Mouse (Mus musculus): ENCODE data around the gene Chchd2.
A peak's percentile ranks its signal among the peaks of the same experiment; 100 is the strongest.

Chchd2 gene

GRCm38 (mm10) chr5:129878946-129879345, 8.3 kb downstream of the Chchd2 start:
- DNase-seq (ENCODE audit: low read depth): no peak

GRCm38 (mm10) chr5:129877731-129878455, 9.4 kb downstream of the Chchd2 start:
- DNase-seq (ENCODE audit: low read depth): no peak

GRCm38 (mm10) chr5:129875098-129875497, 12.2 kb downstream of the Chchd2 start:
- no peak for DNase-seq (ENCODE audit: low read depth)

- no peak for DNase-seq (ENCODE audit: low read depth)
Measured at GRCm38 (mm10) chr5:129873942-129874341, 13.3 kb downstream of the Chchd2 start.

- no peak for DNase-seq (ENCODE audit: low read depth)
Measured at GRCm38 (mm10) chr5:129871238-129871637, 16.0 kb downstream of the Chchd2 start.

DNA sequence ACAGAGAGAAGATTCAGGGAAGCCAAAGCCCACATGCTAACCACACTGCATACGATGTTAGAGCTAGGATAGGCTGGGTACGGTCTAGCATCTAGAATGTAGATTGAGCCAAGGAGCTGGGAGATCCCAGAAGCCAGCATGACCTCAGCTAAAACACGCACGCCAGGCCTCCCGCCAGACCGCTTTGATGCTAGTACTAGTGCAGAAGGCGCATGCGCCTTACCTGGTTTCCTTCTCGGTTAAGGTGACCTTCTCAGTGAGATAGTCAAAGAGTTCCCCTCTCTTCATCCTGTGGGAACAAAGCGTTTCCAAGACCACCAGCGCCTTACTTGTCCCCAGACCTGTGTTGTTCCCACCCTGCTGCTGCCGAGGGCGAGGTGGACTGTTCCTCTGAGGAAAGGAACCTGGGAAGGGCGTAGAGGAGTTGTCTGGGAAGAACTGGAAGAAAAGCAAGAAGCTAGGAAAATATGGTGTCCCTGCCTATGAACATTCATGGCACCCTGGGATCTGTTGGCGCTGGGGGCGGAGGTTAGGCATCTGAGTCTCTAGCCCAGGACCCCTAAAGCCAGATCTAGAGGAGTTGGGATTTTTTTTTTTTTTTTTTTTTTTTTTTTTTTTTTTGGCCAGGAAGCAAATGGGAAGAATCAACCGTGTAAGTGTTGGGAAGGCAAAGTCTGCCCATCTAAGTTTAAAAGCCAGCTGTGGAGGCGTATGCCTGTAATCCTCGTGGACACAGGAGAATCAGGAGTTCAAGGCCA, 17.9 kb downstream of the Chchd2 start:
- DNase-seq (ENCODE audit: low read depth): no peak

DNA sequence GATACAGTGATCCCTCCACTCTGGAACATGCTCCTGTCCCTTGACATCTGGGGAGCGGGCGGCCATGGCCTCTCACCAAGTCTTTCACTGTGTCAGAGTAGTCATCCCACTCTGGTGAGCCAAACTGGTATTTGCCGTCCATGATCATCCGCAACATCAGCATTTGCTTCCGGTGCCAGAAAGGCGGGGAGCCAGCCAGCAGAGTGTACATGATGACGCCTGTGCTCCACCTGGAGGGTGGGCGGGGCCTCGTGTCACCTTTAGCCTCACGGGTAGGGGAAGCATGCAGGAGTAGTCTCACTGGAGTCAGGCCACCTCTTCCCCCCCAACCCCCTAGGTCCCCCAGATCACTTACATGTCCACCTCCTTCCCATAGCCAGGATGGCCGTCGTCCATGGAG, 21.4 kb downstream of the Chchd2 start:
- no peak for DNase-seq (ENCODE audit: low read depth)

- peak; percentile 32 for DNase-seq (ENCODE audit: low read depth)
Measured at GRCm38 (mm10) chr5:129864467-129864866, 22.8 kb downstream of the Chchd2 start.

- DNase-seq (ENCODE audit: low read depth): no peak
Measured at GRCm38 (mm10) chr5:129862325-129862724, 24.9 kb downstream of the Chchd2 start.

DNA sequence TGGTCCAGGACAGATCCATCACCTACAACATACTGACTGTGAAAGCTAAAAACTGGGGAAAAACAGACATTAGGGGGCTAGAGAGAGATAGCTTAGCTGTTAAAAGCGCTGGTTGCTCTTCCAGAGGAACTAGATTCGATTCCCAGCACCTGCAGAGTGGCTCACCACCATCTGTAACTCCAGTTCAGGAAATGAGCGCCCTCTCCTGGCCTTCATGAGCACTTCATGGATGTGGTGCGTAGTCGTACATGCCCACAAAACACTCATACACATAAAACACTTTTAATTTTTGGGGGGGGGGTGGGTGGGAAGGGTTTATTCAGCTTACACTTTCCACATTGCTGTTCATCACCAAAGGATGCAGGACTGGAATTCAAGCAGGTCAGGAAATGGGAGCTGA, 30.9 kb downstream of the Chchd2 start:
- no peak for DNase-seq (ENCODE audit: low read depth)

GRCm38 (mm10) chr5:129855163-129855562, 32.1 kb downstream of the Chchd2 start:
- no peak for DNase-seq (ENCODE audit: low read depth)

DNA sequence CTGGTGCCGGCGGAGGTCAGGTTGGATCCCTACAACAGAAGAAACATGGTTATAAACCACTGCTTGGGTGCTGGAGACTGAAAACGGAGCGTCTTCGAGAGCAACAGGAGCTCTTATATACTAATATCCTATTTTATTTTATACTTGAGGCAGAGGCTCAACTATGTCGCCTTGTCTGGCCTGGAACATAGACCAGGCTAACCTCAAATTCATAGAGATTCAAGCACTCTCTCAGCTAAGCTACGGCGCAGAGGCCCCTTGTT, 39.8 kb downstream of the Chchd2 start:
- no peak for DNase-seq (ENCODE audit: low read depth)

DNA sequence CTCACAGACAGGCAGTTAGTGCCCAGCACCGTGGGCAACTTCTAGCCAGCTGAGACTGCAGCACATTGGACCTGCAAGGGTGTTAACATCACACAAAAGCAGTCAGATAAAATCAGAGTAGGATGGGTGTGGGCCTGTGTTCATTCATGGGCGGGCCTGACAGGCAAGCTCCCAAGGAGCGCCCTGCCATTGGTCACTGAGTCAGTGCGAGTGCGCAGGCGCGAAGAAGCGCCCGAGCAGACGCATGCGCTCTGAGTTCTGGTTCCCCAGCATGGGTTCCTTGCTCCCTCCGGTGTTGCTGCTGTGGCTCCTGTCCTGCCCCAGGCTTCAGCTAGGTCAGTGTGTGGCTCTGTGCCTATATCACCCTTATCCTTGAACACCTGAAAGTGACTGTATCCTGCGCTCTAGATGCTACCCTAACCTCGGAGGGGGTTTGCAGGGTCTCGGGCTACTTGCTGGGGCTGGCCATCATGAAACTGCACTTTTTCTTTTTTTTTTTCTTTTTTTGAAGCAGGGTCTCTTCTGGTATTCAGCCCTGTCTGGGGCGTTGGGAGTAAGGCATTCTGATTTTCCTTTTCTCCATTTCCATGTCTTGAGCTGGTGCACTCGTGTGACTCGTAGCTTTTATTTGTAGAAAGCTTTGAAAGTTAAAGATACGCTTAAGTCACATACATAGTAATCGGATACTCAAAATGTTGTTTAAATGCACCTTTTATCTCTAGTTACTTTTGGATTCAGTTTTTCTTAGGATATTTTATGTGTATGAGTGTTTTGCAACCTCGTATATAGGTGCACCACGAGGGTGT, 40.3 kb downstream of the Chchd2 start, which contains the start of gene Sumf2:
Gene Sumf2 (plus strand): TSS at position 235 of the 806 bp plus-strand sequence.
- peak; percentile 96 for DNase-seq (ENCODE audit: low read depth)

- no peak for DNase-seq (ENCODE audit: low read depth)
Measured at GRCm38 (mm10) chr5:129844848-129845247, 42.4 kb downstream of the Chchd2 start.
